Mouse (Mus musculus) adrenal gland, adult (tissue): ENCODE measurements around the gene Dpy19l1.

Experiments
- DNase-seq, 2 experiments: peaks; one replicate each; pipeline ENCODE4 v3.0.0; 2022 to 2023; ENCODE audit warnings: low spot score in 1 of 2; ENCODE audit not compliant: inconsistent age in 2 of 2

The Dpy19l1 gene

GRCm38 (mm10) chr9:24472514-24472913, 30.4 kb downstream of the Dpy19l1 start:
- no peak for DNase-seq

GRCm38 (mm10) chr9:24470166-24470565, 32.8 kb downstream of the Dpy19l1 start:
- DNase-seq: peak; percentile 77 to 92

DNA sequence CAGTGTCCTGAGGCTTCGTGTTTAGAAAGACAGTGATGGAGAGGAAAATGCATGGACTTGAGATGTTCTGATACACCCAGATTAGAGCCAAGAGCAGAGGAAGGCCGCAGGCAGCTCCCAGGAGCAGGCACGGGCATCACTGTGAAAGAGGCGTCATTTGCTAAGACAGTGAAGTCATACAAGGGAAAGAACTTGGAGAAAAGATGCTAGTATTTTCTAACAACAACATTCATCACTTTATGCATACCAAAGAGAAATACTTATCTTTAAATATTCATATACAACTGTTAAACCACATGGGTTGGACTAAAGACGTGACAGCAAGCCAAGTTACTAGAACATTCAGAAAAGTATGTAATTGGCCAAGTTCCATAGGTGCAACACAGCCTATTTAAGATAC, 35.8 kb downstream of the Dpy19l1 start:
- DNase-seq: no peak

DNA sequence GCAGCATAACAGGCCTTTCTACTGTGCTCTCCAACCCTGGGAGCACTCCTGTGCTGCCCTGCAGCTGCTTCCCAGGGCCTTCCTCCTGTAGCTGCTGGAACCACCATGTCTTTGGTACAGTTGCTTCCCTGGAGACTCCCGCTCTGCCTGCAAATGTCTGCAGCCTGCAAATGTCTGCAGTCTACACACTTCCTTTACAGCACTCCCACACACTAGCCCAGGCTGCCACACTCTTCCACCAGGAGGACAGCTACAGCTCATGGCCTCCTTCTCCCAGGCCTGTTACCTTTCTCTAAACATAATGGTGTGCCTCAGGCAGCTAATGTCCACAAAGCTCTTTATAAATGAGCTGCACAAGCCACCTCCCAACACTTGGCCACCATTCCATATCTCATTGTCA, 36.3 kb downstream of the Dpy19l1 start:
- DNase-seq: no peak

- DNase-seq: no peak
These were observed 41.5 kb downstream of the Dpy19l1 start for GRCm38 (mm10) chr9:24461379-24461961.

DNA sequence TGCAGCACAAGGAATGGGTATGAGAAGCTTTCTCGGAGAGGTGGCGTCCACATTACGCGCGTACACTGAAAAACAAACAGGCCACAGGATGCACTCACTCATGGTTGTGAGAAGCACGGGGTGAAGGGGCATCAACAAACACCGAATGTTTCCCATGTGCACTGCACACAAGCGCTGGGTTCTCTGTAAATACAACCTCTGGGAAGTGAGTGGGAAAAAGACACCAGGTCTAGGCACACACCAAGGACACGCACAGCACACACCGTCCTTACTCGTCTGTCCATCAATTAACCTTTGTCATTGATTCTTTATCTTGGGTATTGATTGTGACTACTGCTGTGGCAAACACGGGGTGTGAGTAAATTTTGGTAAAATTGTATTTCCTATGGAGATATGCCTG, 49.1 kb downstream of the Dpy19l1 start:
- no peak for DNase-seq

DNA sequence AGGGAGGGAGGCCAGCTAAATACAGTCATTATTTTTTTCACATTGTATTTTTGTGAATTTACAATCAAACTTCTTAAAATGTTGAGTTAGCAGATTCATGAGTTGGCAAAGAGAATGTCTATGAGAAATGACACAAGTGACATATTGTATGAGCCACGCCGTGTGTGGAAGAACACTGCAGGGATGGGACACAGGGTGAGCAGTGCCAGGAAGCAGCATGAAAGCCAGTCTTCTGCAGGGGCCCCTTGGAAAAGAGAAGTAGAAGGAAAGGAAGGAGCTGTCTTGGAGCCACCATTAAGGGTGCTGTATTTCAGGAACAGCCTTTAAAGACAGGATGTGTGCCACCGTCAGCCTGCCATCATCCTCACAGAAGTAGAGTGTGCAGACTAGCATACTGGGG, 52.0 kb downstream of the Dpy19l1 start:
- no peak for DNase-seq

GRCm38 (mm10) chr9:24450524-24450923, 52.4 kb downstream of the Dpy19l1 start:
- DNase-seq: no peak

DNA sequence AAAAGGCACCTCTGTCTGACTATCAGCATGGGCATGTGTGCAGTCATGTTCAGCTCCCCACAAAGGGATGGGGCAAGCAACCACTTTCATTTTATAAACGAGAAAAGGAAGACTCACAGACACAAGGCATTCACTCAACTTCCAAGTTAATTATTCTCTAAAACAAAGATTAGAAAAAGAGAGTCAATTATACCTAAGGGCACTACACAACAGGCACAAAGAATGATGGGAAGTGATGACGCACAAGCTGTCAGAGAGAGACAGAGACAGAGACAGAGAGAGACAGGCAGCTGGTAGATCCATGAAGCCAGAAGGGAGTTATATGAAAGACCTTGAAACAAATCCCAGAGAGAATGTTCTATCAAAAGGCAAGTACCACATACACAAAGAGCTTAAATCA, 68.0 kb downstream of the Dpy19l1 start:
- no peak for DNase-seq

DNA sequence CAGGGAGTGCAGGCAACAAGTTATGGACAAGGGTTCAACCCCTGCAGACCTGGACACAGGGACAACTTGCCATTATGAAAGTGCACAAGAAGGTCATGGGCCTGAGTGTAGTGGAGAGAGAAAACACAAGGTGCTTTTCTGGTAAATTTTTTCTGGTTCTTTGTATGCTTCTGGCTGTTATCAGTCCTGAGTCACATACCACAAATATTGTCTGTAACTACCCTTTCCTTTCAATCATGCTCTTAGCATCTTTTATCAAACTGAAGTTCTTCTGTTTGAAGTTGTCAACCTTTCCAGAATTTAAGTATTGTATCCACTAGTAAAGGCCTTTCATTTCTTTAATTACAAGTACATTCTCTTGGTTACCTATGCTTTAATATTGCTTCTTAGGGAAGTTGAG, 73.2 kb downstream of the Dpy19l1 start:
- no peak for DNase-seq

DNA sequence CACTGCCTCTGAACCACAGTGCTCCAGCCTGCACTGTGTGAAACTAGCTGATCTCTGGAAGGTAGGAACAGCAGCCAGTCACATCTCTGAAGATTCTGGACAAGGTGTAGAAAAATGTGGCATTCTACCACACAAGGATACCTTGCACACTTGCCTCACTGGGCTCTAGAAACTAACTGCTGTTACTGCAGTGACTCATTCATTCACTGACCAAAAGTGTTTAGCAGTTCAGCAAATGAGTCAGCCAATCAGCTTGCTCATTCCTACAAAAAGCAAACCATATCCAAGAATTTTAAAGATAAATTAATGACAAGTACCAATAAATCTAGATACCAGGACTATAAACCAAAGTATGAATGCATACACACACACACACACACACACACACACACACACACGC, 77.3 kb downstream of the Dpy19l1 start:
- DNase-seq: peak in 1 of 2 experiments; percentile 55

GRCm38 (mm10) chr9:24423241-24423640, 79.7 kb downstream of the Dpy19l1 start:
- DNase-seq: peak in 1 of 2 experiments; percentile 14

GRCm38 (mm10) chr9:24421888-24422287, 81.1 kb downstream of the Dpy19l1 start:
- no peak for DNase-seq

- peak in 1 of 2 experiments; percentile 15 for DNase-seq
These were observed 81.7 kb downstream of the Dpy19l1 start for GRCm38 (mm10) chr9:24421221-24421620.

- DNase-seq: peak in 1 of 2 experiments; percentile 12
These were observed 82.8 kb downstream of the Dpy19l1 start for GRCm38 (mm10) chr9:24420144-24420543.

DNA sequence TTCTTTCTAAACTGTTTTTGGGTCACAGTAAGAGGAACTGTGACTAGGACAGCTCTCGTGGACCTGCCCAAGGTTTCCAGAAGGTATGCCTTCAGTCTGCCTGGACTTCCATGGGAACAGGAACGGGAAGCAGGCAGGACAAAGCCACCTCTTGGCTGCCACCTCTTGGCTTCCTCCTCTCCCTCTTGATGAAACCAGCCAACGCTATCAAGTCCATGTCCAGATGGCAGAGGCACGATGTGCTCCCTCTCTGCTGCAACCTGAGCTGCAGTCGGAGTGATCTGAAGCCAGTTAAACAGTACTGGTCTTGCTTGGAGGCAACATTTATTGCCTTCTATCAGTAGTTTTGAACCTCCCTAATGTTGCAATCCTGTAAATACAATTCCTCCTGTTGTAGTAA, 84.7 kb downstream of the Dpy19l1 start:
- no peak for DNase-seq

DNA sequence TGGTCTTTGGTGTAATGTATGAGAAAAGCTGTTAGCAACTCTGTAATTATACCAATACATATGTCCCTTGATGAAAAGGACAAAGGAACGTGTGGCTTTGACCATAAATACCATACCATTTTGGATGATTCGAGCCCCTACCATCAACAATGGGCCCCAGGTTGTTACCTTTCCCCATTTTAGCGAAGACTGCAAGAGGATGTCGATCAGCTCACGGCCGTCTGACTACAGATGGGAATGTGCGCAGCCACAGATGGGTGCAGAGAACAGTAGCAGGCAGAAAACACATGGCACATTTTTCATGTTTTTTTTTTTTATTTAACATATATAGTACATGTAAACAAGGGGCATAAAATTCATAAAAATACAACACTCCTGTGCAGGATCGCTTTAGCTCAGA, 91.5 kb downstream of the Dpy19l1 start:
- no peak for DNase-seq

GRCm38 (mm10) chr9:24410439-24410838, 92.5 kb downstream of the Dpy19l1 start:
- DNase-seq: no peak

DNA sequence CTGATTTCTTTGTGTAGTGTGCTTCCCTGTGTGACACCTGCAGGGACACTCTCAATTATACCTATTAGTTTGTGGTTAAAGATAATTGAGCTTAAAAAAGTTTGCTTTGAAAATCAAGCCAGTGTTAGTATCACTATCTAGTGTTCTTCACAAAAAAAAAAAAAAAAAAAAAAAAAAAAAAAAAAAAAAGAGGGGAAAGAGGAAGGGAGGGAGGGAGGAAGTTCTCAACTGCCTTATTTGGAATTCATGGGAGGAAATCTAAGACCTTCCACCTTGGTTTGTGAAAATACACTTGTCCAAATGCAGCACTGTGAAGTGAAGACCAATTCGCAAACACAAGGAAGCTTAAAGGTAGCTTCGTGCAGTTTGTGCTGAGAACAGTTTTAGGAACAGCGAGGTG, 94.9 kb downstream of the Dpy19l1 start:
- DNase-seq: no peak

- DNase-seq: no peak
These were observed 108.8 kb downstream of the Dpy19l1 start for GRCm38 (mm10) chr9:24394146-24394545.

GRCm38 (mm10) chr9:24390807-24391370, 112.1 kb downstream of the Dpy19l1 start:
- DNase-seq: no peak

GRCm38 (mm10) chr9:24387230-24387629, 115.7 kb downstream of the Dpy19l1 start:
- no peak for DNase-seq

GRCm38 (mm10) chr9:24379321-24379720, 123.6 kb downstream of the Dpy19l1 start:
- DNase-seq: peak; percentile 17 to 58
